Mouse (Mus musculus) lung, postnatal 10 days (tissue): Measurements from ENCODE around the gene Epdr1.
"Not testable (repeated sequence)": the region's sequence is repeated elsewhere in the genome, so short reads cannot be mapped to it uniquely, and the experiment has no call there.

Source experiments
- DNase-seq: peaks from one replicate; pipeline ENCODE4 v3.0.0; 2021

The Epdr1 gene

DNA sequence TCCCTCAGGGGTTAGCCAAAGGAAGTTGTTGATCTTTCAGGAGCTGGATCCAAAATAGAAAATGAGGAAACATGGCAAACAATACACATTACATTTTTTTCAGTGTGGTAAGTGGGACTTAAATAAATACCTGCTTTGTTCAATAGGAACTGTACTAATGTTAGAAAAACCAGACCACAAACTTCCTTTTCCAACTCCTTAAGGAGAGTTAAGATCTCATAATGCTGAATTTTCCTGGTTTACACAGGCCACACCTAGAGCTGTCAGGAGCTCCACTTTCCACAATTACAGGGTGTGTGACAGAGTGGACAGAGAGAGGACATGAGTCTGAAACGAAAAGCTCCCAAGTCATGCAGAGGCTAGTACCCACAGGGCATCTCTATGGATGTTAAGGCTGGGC, 16.0 kb downstream of the Epdr1 start:
- no peak for DNase-seq

GRCm38 (mm10) chr13:19602531-19602930, 17.2 kb downstream of the Epdr1 start:
- no peak for DNase-seq

DNA sequence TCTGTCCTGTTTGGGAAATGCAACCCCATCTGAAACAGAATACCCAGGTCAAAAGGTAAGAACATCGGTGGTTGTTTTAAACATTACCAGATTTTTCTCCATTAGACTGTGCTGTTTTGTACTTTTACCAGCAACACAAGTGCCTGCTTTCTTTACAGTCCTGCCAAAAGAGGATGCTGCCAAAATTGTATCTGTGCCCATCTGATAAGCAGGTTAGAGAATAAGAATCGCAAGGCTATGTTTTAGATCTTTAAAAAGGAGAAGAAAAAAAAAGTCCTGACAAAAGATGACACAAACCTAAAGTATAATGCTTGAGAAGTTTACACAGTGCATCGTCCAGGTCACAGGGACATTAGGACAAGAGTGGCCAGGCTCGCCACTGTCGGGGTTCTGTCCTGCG, 20.5 kb downstream of the Epdr1 start:
- no peak for DNase-seq

DNA sequence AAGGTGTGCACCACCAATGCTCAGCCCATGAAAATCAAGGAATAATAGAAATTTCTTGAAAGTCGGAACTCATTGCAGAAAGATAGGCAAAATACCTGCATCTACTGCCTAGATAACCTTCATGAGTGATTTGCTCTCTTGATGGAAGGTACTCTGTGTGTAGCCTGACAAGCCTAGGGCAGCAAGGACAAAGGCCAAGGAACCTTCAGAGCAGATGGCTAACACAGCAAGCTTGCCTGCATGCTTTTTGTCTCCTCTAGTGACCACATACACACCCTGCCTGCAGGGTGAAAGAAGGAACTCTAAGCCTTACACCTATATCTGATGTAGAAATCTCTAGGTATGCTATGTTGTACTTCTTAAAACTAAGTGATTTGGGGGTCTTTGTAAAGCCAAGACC, 24.6 kb downstream of the Epdr1 start:
- no peak for DNase-seq

DNA sequence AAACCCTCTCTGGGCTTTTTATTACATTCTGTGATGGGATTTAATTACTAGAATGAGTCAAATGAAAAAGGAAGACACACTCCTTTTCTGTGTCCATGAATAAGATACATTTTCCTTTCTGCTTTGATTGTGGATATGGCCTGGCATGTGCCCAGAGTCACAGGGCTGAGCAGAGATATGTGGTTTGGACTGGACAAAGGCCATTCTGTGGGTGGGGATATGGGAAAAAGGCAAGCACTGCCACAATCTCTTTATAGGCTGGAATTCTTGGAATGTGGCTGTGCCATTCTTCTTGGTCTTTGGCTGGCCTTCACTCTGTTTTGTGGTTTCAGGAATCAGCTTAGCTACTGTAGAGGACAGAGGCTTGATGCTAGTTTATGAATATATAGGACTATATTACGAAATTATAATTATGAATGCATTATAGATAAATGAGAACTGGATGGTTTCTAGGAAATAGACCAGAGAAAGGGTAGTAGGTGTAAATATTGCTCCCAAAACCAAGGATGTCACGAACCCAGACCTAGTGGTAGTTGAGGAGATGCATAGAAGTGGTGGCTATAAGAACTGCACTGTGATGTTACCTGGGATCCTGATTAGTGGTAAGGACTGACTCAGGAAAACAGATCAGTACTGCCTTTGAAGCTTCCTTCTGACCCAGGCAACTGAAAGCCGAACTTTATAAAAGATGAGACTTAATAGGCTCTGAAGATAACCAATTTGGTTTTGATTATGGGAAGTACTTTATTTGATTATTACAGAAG, 28.5 kb downstream of the Epdr1 start:
- DNase-seq: no peak

DNA sequence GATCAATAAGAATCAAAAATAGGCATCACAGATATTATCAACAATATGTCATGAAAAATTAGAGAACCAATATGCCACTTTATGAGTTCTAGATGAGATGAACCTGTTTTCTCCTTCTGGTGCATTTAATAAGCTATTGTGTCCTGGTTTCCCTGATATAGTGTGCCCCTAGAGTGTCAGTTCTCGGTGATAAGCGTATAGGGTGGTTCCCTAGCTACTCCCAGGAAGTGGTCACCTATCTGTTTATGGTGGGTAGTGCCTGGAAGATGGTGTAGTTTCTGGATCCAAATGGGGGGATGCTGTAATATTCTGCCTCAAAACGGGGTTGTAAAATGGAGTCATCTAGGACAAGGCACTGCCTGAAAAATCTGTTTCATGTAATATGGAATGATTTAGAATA, 43.8 kb downstream of the Epdr1 start:
- DNase-seq: no peak

DNA sequence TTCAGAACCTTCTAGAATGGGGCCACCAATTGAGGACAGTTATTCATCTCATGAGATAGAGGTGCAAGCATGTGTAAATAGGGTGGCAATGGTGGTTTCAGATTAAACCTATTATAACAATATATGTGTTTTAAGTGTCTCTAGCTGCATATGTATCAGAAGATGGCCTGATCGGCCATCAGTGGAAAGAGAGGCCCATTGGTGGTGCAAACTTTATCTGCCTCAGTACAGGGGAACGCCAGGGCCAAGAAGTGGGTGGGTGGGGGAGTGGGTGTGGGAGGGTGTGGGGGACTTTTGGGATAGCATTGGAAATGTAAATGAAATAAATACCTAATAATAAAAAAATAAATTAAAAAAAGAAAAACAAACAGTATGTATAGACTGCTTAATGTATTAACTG, 45.0 kb downstream of the Epdr1 start:
- DNase-seq: not testable (repeated sequence)

DNA sequence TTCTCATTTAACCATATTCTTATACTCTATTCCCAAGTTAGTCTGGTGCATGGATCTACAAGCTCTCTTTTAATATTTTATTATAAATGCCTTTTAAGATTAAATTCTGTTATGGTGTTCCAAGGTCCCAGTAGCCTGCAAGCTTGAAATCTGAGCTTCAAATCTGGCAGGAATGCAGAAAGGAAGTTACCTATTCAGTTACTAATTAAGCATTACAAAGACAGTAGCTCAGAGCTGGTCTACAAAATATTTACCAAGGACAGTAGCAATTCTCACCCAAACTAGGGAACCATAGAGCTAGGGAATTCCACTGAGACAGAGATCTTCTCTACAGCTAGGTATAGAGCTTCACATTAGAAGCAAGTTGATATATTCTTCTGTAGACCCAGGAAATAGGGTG, 49.6 kb downstream of the Epdr1 start:
- DNase-seq: not testable (repeated sequence)

DNA sequence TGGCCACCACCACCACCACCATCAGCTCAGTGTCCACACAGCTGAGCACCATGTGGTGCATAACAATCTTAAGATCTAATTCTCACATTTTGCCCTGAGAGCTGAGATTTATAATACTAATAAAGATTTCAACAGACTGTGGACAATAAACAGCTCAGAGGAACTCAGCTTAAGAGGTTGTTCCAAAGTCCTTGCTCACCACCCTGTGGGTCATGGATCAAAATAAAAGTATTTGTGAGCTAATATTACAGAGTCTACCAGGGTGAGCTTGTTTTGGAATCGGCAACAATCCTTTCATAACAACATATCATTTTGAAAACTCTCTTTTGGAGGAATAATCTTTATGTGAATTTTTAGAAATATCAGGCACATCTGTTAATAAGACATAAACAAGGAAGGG, 57.2 kb downstream of the Epdr1 start:
- DNase-seq: no peak

DNA sequence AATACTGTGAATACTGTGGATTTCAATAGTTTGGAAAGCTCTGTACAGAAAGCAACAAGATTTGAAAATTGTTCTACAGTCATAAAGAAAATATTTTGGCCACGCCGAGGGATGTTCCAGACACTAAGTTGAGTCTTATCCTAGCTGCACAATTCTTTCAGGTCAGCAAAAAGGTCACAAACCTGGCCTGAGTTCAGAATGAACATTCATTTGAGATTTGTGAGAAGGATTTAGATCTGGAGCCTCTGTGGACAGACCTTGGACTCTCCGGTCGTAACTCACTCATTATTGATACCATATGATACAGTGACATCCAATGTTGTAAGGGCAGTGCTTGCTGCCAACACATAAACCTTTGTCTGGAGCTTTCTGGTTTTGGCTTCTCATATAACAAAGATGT, 64.3 kb downstream of the Epdr1 start:
- DNase-seq: no peak
